Mouse (Mus musculus): ENCODE results near the gene Vsig10. TPM values are rescaled to one million over a fixed set of nuclear protein-coding genes. Genes with fewer than 3 reads are reported as not detected.

The Vsig10 gene
- polyA plus RNA-seq, 1 experiment from 2014 or later: 11.7 TPM

DNA sequence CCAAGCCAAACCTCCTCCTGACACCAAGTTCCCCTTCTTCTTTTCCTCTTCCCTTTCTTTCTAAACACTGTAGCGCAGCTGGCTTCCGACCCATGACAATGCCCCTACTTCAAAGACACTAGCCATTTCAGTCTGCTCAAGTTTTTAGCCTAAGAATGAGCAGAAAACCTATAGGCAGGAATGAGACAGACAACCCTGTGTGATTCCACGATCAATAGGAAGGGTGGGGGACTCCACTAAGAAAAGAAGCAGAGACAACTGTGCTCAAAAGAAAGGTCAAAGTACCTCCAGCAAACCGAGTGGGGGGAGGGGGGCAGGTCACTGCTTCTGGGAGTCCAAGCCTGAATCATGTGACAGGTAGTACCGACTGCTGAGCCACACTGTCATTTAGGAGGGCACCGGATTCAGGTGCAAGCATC, 77.7 kb downstream of the Vsig10 start:
- no peak for ATAC-seq (ENCODE audit: insufficient number of reproducible peaks, low FRiP score, low TSS enrichment, low read depth)
- no peak overlapping the region for H3K27ac ChIP-seq
- no peak overlapping the region for H3K4me2 ChIP-seq
- H3K9me3 ChIP-seq: no peaks in the 10 kb centered on the region
- WGBS: 70% methylated on average over 6 of the region's 6 CpGs
- H3K27me3 ChIP-seq: no peaks in the 10 kb centered on the region
- no peak overlapping the region for H3K9ac ChIP-seq
- no peaks in the 10 kb centered on the region for H3K4me1 ChIP-seq
- no peaks in the 10 kb centered on the region for H3K36me3 ChIP-seq
- no peak overlapping the region for H3K4me3 ChIP-seq

DNA sequence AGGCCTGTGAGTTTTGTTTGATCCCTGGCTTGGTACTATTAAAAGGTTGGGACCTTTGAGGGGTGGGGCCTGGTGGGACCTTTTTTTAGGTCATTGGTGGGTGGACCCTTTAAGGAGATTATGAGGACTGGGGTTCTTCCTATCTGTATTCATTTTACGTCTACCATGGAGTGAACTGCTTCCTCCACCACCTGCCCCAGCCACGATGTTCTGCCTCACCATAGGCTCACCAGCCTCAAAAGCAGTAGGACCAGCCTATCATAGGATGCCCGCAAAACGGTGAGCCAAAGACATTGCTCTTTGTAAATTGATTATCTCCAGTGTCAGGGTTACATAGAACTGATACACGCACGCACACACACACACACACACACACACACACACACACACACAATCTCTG, 78.5 kb downstream of the Vsig10 start:
- H3K27me3 ChIP-seq: no peaks in the 10 kb centered on the region
- H3K9me3 ChIP-seq: no peaks in the 10 kb centered on the region
- no peak overlapping the region for H3K27ac ChIP-seq
- no peak overlapping the region for H3K9ac ChIP-seq
- H3K4me1 ChIP-seq: no peaks in the 10 kb centered on the region
- no peak overlapping the region for H3K4me2 ChIP-seq
- H3K4me3 ChIP-seq: no peak overlapping the region
- H3K36me3 ChIP-seq: no peaks in the 10 kb centered on the region
- no peak for ATAC-seq (ENCODE audit: insufficient number of reproducible peaks, low FRiP score, low TSS enrichment, low read depth)
- 87% methylated on average over 6 of the region's 6 CpGs for WGBS

DNA sequence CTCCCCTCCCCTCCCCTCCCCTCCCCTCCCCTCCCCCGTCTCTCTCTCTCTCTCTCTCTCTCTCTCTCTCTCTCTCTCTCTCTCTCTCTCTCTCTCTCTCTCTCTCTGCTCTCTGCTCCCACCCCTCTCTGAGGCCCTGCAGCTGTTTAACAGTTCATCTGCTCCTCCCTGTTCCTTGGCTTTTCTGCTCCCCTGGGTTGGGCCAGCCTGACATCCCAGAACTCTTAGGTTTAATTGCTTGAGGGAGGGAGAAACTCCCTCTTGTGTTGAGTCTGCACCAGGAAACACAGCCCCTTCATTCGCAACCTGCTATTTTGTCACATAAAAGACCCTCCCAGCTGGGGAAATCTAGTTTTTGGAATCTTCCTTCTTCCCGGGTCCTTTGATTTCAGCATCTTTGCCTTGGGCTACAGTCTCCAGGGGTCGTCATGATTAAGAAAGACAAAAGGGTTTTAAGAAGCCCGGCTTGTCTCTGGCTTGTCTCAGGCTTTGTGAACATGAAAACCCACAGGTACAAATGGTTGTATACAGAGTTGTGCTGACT, 79.2 kb downstream of the Vsig10 start:
- Histone ChIP-seq H3K27ac (no peak overlapping the region), H3K4me3 (no peak overlapping the region), H3K4me2 (no peak overlapping the region), H3K9me3 (no peaks in the 10 kb centered on the region), H3K36me3 (no peaks in the 10 kb centered on the region), H3K4me1 (no peaks in the 10 kb centered on the region), H3K9ac (no peak overlapping the region), H3K27me3 (no peaks in the 10 kb centered on the region)
- WGBS: 24% methylated on average over 4 of the region's 5 CpGs
- ATAC-seq (ENCODE audit: insufficient number of reproducible peaks, low FRiP score, low TSS enrichment, low read depth): no peak

DNA sequence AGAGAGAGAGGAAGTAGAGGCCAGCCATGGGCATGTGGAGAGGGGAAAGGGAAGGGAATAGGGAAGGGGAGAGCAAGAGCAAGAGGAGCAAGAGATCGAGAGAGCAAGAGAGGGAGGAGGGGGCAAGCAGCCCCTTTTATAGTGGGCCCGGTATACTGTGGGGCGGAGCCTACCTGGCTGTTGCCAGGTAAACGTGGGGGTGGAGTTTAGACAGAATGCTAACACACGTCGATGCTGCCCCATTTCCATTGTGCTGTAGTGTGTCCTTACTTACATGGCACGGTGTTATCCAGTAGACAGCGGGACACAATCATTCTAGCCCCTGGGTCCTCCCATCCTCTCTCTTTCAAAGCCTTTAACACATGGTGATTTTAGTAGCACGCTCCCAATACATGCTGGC, 80.4 kb downstream of the Vsig10 start:
- no peak overlapping the region for H3K4me3 ChIP-seq
- H3K4me2 ChIP-seq: no peak overlapping the region
- no peak for ATAC-seq (ENCODE audit: insufficient number of reproducible peaks, low FRiP score, low TSS enrichment, low read depth)
- H3K9ac ChIP-seq: no peak overlapping the region
- no peaks in the 10 kb centered on the region for H3K4me1 ChIP-seq
- H3K27me3 ChIP-seq: no peaks in the 10 kb centered on the region
- 77% methylated on average over 9 of the region's 9 CpGs for WGBS
- H3K36me3 ChIP-seq: no peaks in the 10 kb centered on the region
- no peaks in the 10 kb centered on the region for H3K9me3 ChIP-seq
- no peak overlapping the region for H3K27ac ChIP-seq

DNA sequence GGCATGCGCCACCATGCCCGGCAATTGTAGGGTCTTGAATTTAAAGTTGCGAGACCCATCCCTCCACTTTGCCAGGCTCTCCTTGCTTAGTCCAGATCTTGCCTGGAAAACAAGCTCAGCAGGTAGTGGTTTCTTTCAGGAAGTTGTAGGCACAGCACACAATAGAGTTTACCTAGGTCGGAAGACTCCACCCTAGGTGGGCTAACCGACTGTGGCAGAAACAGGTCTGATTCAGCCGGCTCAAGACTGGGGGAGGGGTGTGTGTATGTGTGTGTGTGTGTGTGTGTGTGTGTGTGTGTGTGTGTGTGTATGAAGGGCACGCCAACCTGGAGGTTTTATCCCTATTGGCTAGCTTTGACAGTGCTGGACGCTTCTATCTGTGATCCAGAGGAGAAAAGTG, 84.7 kb downstream of the Vsig10 start:
- no peaks in the 10 kb centered on the region for H3K27me3 ChIP-seq
- no peaks in the 10 kb centered on the region for H3K36me3 ChIP-seq
- 84% methylated on average over 8 of the region's 8 CpGs for WGBS
- no peak overlapping the region for H3K27ac ChIP-seq
- no peaks in the 10 kb centered on the region for H3K4me1 ChIP-seq
- no peak overlapping the region for H3K9ac ChIP-seq
- no peak overlapping the region for H3K4me3 ChIP-seq
- ATAC-seq (ENCODE audit: insufficient number of reproducible peaks, low FRiP score, low TSS enrichment, low read depth): no peak
- no peaks in the 10 kb centered on the region for H3K9me3 ChIP-seq
- no peak overlapping the region for H3K4me2 ChIP-seq

Other genes with a start within 250 kb of the Vsig10 start
- gene Suds3, start 203.0 kb upstream of the Vsig10 start, polyA plus RNA-seq (2015; fragmentation: Nextera tagmentation; extraction: Ambion mirVana): 58.3 and 68.8 TPM in 2 replicates
- 18.4 and 20.5 TPM in 2 replicates for gene Taok3, start 199.0 kb upstream of the Vsig10 start, polyA plus RNA-seq (2015; fragmentation: Nextera tagmentation; extraction: Ambion mirVana)
- 645 and 672 TPM in 2 replicates for gene Pebp1, start 31.5 kb upstream of the Vsig10 start, polyA plus RNA-seq (2015; fragmentation: Nextera tagmentation; extraction: Ambion mirVana)
- 66.9 and 74.6 TPM in 2 replicates for gene Wsb2, start 38.2 kb downstream of the Vsig10 start, polyA plus RNA-seq (2015; fragmentation: Nextera tagmentation; extraction: Ambion mirVana)
- 64.7 and 67.2 TPM in 2 replicates for gene Rfc5, start 70.0 kb downstream of the Vsig10 start, polyA plus RNA-seq (2015; fragmentation: Nextera tagmentation; extraction: Ambion mirVana)
- gene Ksr2, start 94.9 kb downstream of the Vsig10 start, polyA plus RNA-seq (2015; fragmentation: Nextera tagmentation; extraction: Ambion mirVana): 0.12 and 0.17 TPM in 2 replicates

Data from limb, embryonic 15.5 days (tissue).